Mouse (Mus musculus) C2C12 (cell line): ENCODE results near the gene Abhd6. TPM values are rescaled to one million over a fixed set of nuclear protein-coding genes. Genes with fewer than 3 reads are reported as not detected.

Experiments
- H3K27me3 ChIP-seq: one replicate; pipeline ENCODE4 v1.6.1; 2011; ENCODE audit not compliant: control insufficient read depth, insufficient read depth, insufficient read length
- H3K36me3 ChIP-seq: one replicate; pipeline ENCODE4 v1.6.1; 2011; ENCODE audit not compliant: control insufficient read depth, insufficient read depth
- H3K4me3 ChIP-seq: one replicate; pipeline ENCODE4 v1.5.1; 2011; ENCODE audit warnings: mild to moderate bottlenecking, control low read depth; ENCODE audit not compliant: poor library complexity, insufficient read depth, severe bottlenecking
- H3K79me2 ChIP-seq: one replicate; pipeline ENCODE4 v1.6.1; 2011; ENCODE audit not compliant: control insufficient read depth, insufficient read depth
- H3K79me3 ChIP-seq: one replicate; pipeline ENCODE4 v1.6.1; 2011; ENCODE audit warnings: low read depth, control low read depth
- H3ac ChIP-seq: one replicate; pipeline ENCODE3; 2011; ENCODE audit warnings: low read depth; ENCODE audit not compliant: control insufficient read depth, insufficient read length
- CEBPB ChIP-seq: IDR thresholded peaks from one replicate; pipeline ENCODE4 v1.6.1; 2011; ENCODE audit warnings: low read depth, mild to moderate bottlenecking, control low read depth, moderate library complexity
- CTCF ChIP-seq: IDR thresholded peaks from one replicate; pipeline ENCODE4 v1.5.1; 2011; ENCODE audit not compliant: control insufficient read depth, insufficient read depth, insufficient read length
- FOSL1 ChIP-seq: IDR thresholded peaks from one replicate; pipeline ENCODE4 v1.8.0; 2011; ENCODE audit warnings: mild to moderate bottlenecking, low read length; ENCODE audit not compliant: poor library complexity, insufficient read depth, severe bottlenecking
- MAX ChIP-seq: IDR thresholded peaks from one replicate; pipeline ENCODE4 v1.6.1; 2011; ENCODE audit warnings: mild to moderate bottlenecking, control low read depth
- MYOD1 ChIP-seq: IDR thresholded peaks from one replicate; pipeline ENCODE4 v1.6.1; 2011; ENCODE audit warnings: low read depth; ENCODE audit not compliant: control insufficient read depth, insufficient read length
- MYOG ChIP-seq: IDR thresholded peaks from one replicate; pipeline ENCODE4 v1.6.1; 2011; ENCODE audit not compliant: control insufficient read depth, insufficient read length; ENCODE audit errors: extremely low read depth
- USF1 ChIP-seq: IDR thresholded peaks from one replicate; pipeline ENCODE4 v1.6.1; 2011; ENCODE audit warnings: low read depth, mild to moderate bottlenecking, control low read depth, moderate library complexity
- polyA plus RNA-seq: library from polyadenylated mRNA; unstranded; fragments of >200 nt; fragmentation: generic; extraction: Trizol; gene quantifications from one replicate; pipeline ENCODE4 v1.2.1, GENCODE M21; 2012; ENCODE audit warnings: missing spikeins

Abhd6 gene
- polyA plus RNA-seq, 1 experiment: 9.0 TPM

GRCm38 (mm10) chr14:7991108-7991776 is 11.5 kb upstream of the Abhd6 start:
- H3K79me2 ChIP-seq: no peaks in the 10 kb centered on the region
- no peak overlapping the region for H3ac ChIP-seq
- H3K4me3 ChIP-seq: no peak overlapping the region
- TF ChIP-seq USF1: no peak
- no peak for TF ChIP-seq CEBPB
- no peak for TF ChIP-seq FOSL1
- TF ChIP-seq CTCF: no peak
- no peak for TF ChIP-seq MYOG
- no peak for TF ChIP-seq MYOD1
- H3K36me3 ChIP-seq: no peaks in the 10 kb centered on the region
- no peaks in the 10 kb centered on the region for H3K79me3 ChIP-seq
- H3K27me3 ChIP-seq: no peaks in the 10 kb centered on the region

- H3K36me3 ChIP-seq: no peaks in the 10 kb centered on the region
- H3ac ChIP-seq: no peak overlapping the region
- H3K4me3 ChIP-seq: no peak overlapping the region
- no peaks in the 10 kb centered on the region for H3K79me3 ChIP-seq
- H3K27me3 ChIP-seq: no peaks in the 10 kb centered on the region
- H3K79me2 ChIP-seq: no peaks in the 10 kb centered on the region
- no peak for TF ChIP-seq CEBPB
- no peak for TF ChIP-seq MYOG
- TF ChIP-seq MAX: no peak
- no peak for TF ChIP-seq CTCF
- no peak for TF ChIP-seq FOSL1
- TF ChIP-seq MYOD1: no peak
- no peak for TF ChIP-seq USF1
Measured at GRCm38 (mm10) chr14:7992158-7992557, 10.5 kb upstream of the Abhd6 start.

GRCm38 (mm10) chr14:7994271-7994767 is 8.4 kb upstream of the Abhd6 start, which contains the start of gene Dnase1l3:
Gene Dnase1l3, minus strand, starts transcription at chr14:7994573.
- no peaks in the 10 kb centered on the region for H3K79me2 ChIP-seq
- TF ChIP-seq MAX (no peak), USF1 (no peak), CEBPB (no peak), FOSL1 (no peak), CTCF (no peak), MYOG (no peak)
- no peak within 1 kb of the TSS for H3K4me3 ChIP-seq
- no peaks in the 10 kb centered on the region for H3K79me3 ChIP-seq
- no peaks in the 10 kb centered on the region for H3K36me3 ChIP-seq
- no peaks in the 10 kb centered on the region for H3K27me3 ChIP-seq
- no peak within 1 kb of the TSS for H3ac ChIP-seq

- Histone ChIP-seq H3K27me3 (no peaks in the 10 kb centered on the region), H3K4me3 (no peak overlapping the region), H3K79me2 (no peaks in the 10 kb centered on the region), H3ac (no peak overlapping the region), H3K79me3 (no peaks in the 10 kb centered on the region), H3K36me3 (no peaks in the 10 kb centered on the region)
- TF ChIP-seq MAX (no peak), CTCF (peak; percentile 76)
Measured at GRCm38 (mm10) chr14:7997255-7997696, 5.4 kb upstream of the Abhd6 start.

GRCm38 (mm10) chr14:7999030-7999429 is 3.7 kb upstream of the Abhd6 start:
- H3K27me3 ChIP-seq: no peaks in the 10 kb centered on the region

GRCm38 (mm10) chr14:7999435-7999834 is 3.3 kb upstream of the Abhd6 start:
- Histone ChIP-seq H3K79me2 (no peaks in the 10 kb centered on the region), H3ac (no peak overlapping the region), H3K79me3 (no peaks in the 10 kb centered on the region), H3K36me3 (no peaks in the 10 kb centered on the region), H3K4me3 (no peak overlapping the region), H3K27me3 (no peaks in the 10 kb centered on the region)
- TF ChIP-seq CEBPB: no peak
- no peak for TF ChIP-seq USF1
- no peak for TF ChIP-seq MAX
- no peak for TF ChIP-seq CTCF
- TF ChIP-seq FOSL1: no peak
- no peak for TF ChIP-seq MYOD1
- no peak for TF ChIP-seq MYOG

More at GRCm38 (mm10) chr14:7999030-7999429, 3.7 kb upstream of the Abhd6 start:
- no peaks in the 10 kb centered on the region for H3K36me3 ChIP-seq
- H3K79me2 ChIP-seq: no peaks in the 10 kb centered on the region
- H3K4me3 ChIP-seq: no peak overlapping the region
- no peaks in the 10 kb centered on the region for H3K79me3 ChIP-seq
- TF ChIP-seq CEBPB (no peak), MYOD1 (peak; percentile 85), FOSL1 (peak; percentile 71)
- H3ac ChIP-seq: no peak overlapping the region
